Mouse (Mus musculus): ENCODE data around the gene Arfgef2. TPM values are rescaled to one million over a fixed set of nuclear protein-coding genes. Genes with fewer than 3 reads are reported as not detected.

The Arfgef2 gene
- polyA plus RNA-seq, 1 experiment from 2014 or later: 4.8 TPM

DNA sequence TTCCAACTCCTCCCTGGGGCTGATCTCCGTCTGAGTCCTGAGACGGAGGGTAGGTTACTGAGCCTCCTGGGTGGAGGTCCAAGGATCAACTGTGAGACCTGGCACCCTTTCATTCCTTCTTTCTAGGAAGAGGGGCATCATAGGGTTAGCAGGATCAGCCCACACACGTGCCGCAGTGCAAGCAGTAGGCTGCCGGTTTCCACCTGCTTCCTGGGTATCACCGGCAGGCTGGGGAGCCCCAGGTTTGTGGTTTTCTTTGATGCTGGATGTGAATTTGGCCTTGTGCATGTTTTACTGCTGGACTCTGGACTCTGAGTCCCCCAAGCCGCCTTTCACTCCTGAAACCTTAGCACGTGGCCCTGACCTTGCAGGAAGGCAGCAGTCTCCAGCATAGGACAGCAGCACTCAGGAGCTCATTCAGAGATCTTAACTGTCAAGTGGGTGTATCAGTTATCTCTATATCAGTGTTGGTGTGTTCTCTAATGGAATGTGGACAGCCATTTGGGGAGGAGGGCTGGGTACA lies 86.8 kb downstream of the Arfgef2 start:
- Histone ChIP-seq H3K9ac (ENCODE audit: low read length) (no peak overlapping the region), H3K36me3 (ENCODE audit: control insufficient read depth, insufficient read depth, low read length) (no peaks in the 10 kb centered on the region; the same call in 1 of the 2 replicates), H3K4me2 (ENCODE audit: low read depth, severe bottlenecking) (no peak overlapping the region), H3K4me1 (ENCODE audit: control insufficient read depth, insufficient read depth, low read length) (no peaks in the 10 kb centered on the region; the same call in 1 of the 2 replicates), H3K27me3 (ENCODE audit: control insufficient read depth, insufficient read depth, low read length) (no peaks in the 10 kb centered on the region), H3K9me3 (ENCODE audit: control insufficient read depth, low read length) (no peaks in the 10 kb centered on the region), H3K4me3 (ENCODE audit: low read depth, low read length) (no peak overlapping the region), H3K27ac (replicated peaks; ENCODE audit: low read depth, low read length) (no peak overlapping the region)
- 91% methylated on average over 8 of the region's 8 CpGs for WGBS
- DNase-seq (ENCODE audit: low spot score) (no peak), ATAC-seq (ENCODE audit: insufficient number of reproducible peaks, low FRiP score, low TSS enrichment, low read depth) (no peak)

- Histone ChIP-seq H3K27ac (replicated peaks; ENCODE audit: low read depth, low read length) (no peak overlapping the region), H3K4me2 (ENCODE audit: low read depth, severe bottlenecking) (no peak overlapping the region), H3K9me3 (ENCODE audit: control insufficient read depth, low read length) (no peaks in the 10 kb centered on the region), H3K9ac (ENCODE audit: low read length) (no peak overlapping the region), H3K4me3 (ENCODE audit: low read depth, low read length) (no peak overlapping the region), H3K4me1 (ENCODE audit: control insufficient read depth, insufficient read depth, low read length) (no peaks in the 10 kb centered on the region; the same call in 1 of the 2 replicates), H3K36me3 (ENCODE audit: control insufficient read depth, insufficient read depth, low read length) (no peaks in the 10 kb centered on the region; the same call in 1 of the 2 replicates), H3K27me3 (ENCODE audit: control insufficient read depth, insufficient read depth, low read length) (no peaks in the 10 kb centered on the region)
- 95% methylated on average over 5 of the region's 5 CpGs for WGBS
- DNase-seq (ENCODE audit: low spot score) (no peak), ATAC-seq (ENCODE audit: insufficient number of reproducible peaks, low FRiP score, low TSS enrichment, low read depth) (no peak)
Observed at GRCm38 (mm10) chr2:166893036-166893435, 87.6 kb downstream of the Arfgef2 start.

GRCm38 (mm10) chr2:166896368-166896767 lies 91.0 kb downstream of the Arfgef2 start:
- no peak overlapping the region for H3K27ac ChIP-seq (replicated peaks; ENCODE audit: low read depth, low read length)
- 90% methylated on average over 13 of the region's 13 CpGs for WGBS

DNA sequence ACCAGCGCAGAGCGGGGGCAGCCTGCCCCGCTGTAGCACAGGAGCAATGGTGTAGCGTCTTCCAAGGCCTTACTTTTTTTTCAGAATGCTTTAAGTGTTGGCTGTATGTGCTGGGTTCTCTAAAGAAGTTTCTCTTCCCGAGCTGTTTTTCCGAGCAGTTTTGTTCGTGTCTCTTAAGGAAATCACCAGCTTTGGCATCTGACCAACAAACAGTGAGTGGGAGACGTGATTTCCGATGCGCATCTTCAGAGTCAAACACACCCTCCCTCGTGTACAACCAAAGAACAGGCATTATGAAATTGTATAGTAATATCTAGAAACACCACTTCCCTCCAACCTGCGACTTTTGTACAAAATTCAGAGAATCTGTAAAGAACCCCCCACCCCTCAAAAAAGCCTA lies 91.6 kb downstream of the Arfgef2 start:
- no peaks in the 10 kb centered on the region; the same call in 1 of the 2 replicates for H3K36me3 ChIP-seq (ENCODE audit: control insufficient read depth, insufficient read depth, low read length)
- H3K4me2 ChIP-seq (ENCODE audit: low read depth, severe bottlenecking): no peak overlapping the region
- 94% methylated on average over 12 of the region's 12 CpGs for WGBS
- H3K4me1 ChIP-seq (ENCODE audit: control insufficient read depth, insufficient read depth, low read length): no peaks in the 10 kb centered on the region; the same call in 1 of the 2 replicates
- ATAC-seq (ENCODE audit: insufficient number of reproducible peaks, low FRiP score, low TSS enrichment, low read depth) (no peak), DNase-seq (ENCODE audit: low spot score) (no peak)
- no peaks in the 10 kb centered on the region for H3K9me3 ChIP-seq (ENCODE audit: control insufficient read depth, low read length)
- no peak overlapping the region for H3K9ac ChIP-seq (ENCODE audit: low read length)
- no peak overlapping the region for H3K4me3 ChIP-seq (ENCODE audit: low read depth, low read length)
- H3K27ac ChIP-seq (replicated peaks; ENCODE audit: low read depth, low read length): no peak overlapping the region
- H3K27me3 ChIP-seq (ENCODE audit: control insufficient read depth, insufficient read depth, low read length): no peaks in the 10 kb centered on the region

More at GRCm38 (mm10) chr2:166896368-166896767, 91.0 kb downstream of the Arfgef2 start:
- H3K36me3 ChIP-seq (ENCODE audit: control insufficient read depth, insufficient read depth, low read length): no peaks in the 10 kb centered on the region; the same call in 1 of the 2 replicates
- no peaks in the 10 kb centered on the region; the same call in 1 of the 2 replicates for H3K4me1 ChIP-seq (ENCODE audit: control insufficient read depth, insufficient read depth, low read length)
- no peaks in the 10 kb centered on the region for H3K27me3 ChIP-seq (ENCODE audit: control insufficient read depth, insufficient read depth, low read length)
- H3K9me3 ChIP-seq (ENCODE audit: control insufficient read depth, low read length): no peaks in the 10 kb centered on the region
- no peak overlapping the region for H3K4me2 ChIP-seq (ENCODE audit: low read depth, severe bottlenecking)
- DNase-seq (ENCODE audit: low spot score) (no peak), ATAC-seq (ENCODE audit: insufficient number of reproducible peaks, low FRiP score, low TSS enrichment, low read depth) (no peak)
- no peak overlapping the region for H3K9ac ChIP-seq (ENCODE audit: low read length)
- no peak overlapping the region for H3K4me3 ChIP-seq (ENCODE audit: low read depth, low read length)

GRCm38 (mm10) chr2:166899161-166899560 lies 93.8 kb downstream of the Arfgef2 start:
- Histone ChIP-seq H3K27me3 (ENCODE audit: control insufficient read depth, insufficient read depth, low read length) (no peaks in the 10 kb centered on the region), H3K27ac (replicated peaks; ENCODE audit: low read depth, low read length) (no peak overlapping the region), H3K4me3 (ENCODE audit: low read depth, low read length) (no peak overlapping the region), H3K4me2 (ENCODE audit: low read depth, severe bottlenecking) (no peak overlapping the region), H3K4me1 (ENCODE audit: control insufficient read depth, insufficient read depth, low read length) (no peaks in the 10 kb centered on the region; the same call in 1 of the 2 replicates), H3K9ac (ENCODE audit: low read length) (no peak overlapping the region), H3K36me3 (ENCODE audit: control insufficient read depth, insufficient read depth, low read length) (no peaks in the 10 kb centered on the region), H3K9me3 (ENCODE audit: control insufficient read depth, low read length) (no peaks in the 10 kb centered on the region)
- no peak for ATAC-seq (ENCODE audit: insufficient number of reproducible peaks, low FRiP score, low TSS enrichment, low read depth)
- no peak for DNase-seq (ENCODE audit: low spot score)
- WGBS: 88% methylated on average over 2 of the region's 2 CpGs

- no peaks in the 10 kb centered on the region for H3K9me3 ChIP-seq (ENCODE audit: control insufficient read depth, low read length)
- 76% methylated on average over 3 of the region's 3 CpGs for WGBS
- H3K9ac ChIP-seq (ENCODE audit: low read length): no peak overlapping the region
- no peak overlapping the region for H3K4me3 ChIP-seq (ENCODE audit: low read depth, low read length)
- ATAC-seq (ENCODE audit: insufficient number of reproducible peaks, low FRiP score, low TSS enrichment, low read depth) (no peak), DNase-seq (ENCODE audit: low spot score) (no peak)
- H3K27me3 ChIP-seq (ENCODE audit: control insufficient read depth, insufficient read depth, low read length): no peaks in the 10 kb centered on the region
- no peaks in the 10 kb centered on the region for H3K4me1 ChIP-seq (ENCODE audit: control insufficient read depth, insufficient read depth, low read length)
- no peak overlapping the region for H3K4me2 ChIP-seq (ENCODE audit: low read depth, severe bottlenecking)
- no peak overlapping the region for H3K27ac ChIP-seq (replicated peaks; ENCODE audit: low read depth, low read length)
- no peaks in the 10 kb centered on the region for H3K36me3 ChIP-seq (ENCODE audit: control insufficient read depth, insufficient read depth, low read length)
Observed at GRCm38 (mm10) chr2:166899746-166900145, 94.4 kb downstream of the Arfgef2 start.

- 89% methylated on average over 8 of the region's 8 CpGs for WGBS
- ATAC-seq (ENCODE audit: insufficient number of reproducible peaks, low FRiP score, low TSS enrichment, low read depth) (no peak), DNase-seq (ENCODE audit: low spot score) (no peak)
- no peak overlapping the region for H3K4me2 ChIP-seq (ENCODE audit: low read depth, severe bottlenecking)
- no peaks in the 10 kb centered on the region for H3K9me3 ChIP-seq (ENCODE audit: control insufficient read depth, low read length)
- no peak overlapping the region for H3K27ac ChIP-seq (replicated peaks; ENCODE audit: low read depth, low read length)
- no peaks in the 10 kb centered on the region for H3K36me3 ChIP-seq (ENCODE audit: control insufficient read depth, insufficient read depth, low read length)
- H3K4me3 ChIP-seq (ENCODE audit: low read depth, low read length): no peak overlapping the region
- H3K4me1 ChIP-seq (ENCODE audit: control insufficient read depth, insufficient read depth, low read length): no peaks in the 10 kb centered on the region
- H3K27me3 ChIP-seq (ENCODE audit: control insufficient read depth, insufficient read depth, low read length): no peaks in the 10 kb centered on the region
- H3K9ac ChIP-seq (ENCODE audit: low read length): no peak overlapping the region
Observed at GRCm38 (mm10) chr2:166900792-166901505, 95.6 kb downstream of the Arfgef2 start.

GRCm38 (mm10) chr2:166903719-166904282 lies 98.4 kb downstream of the Arfgef2 start:
- Histone ChIP-seq H3K4me1 (ENCODE audit: control insufficient read depth, insufficient read depth, low read length) (peaks cover 9% of the 10 kb centered on the region), H3K27me3 (ENCODE audit: control insufficient read depth, insufficient read depth, low read length) (no peaks in the 10 kb centered on the region), H3K9ac (ENCODE audit: low read length) (no peak overlapping the region), H3K4me2 (ENCODE audit: low read depth, severe bottlenecking) (no peak overlapping the region), H3K36me3 (ENCODE audit: control insufficient read depth, insufficient read depth, low read length) (no peaks in the 10 kb centered on the region), H3K27ac (replicated peaks; ENCODE audit: low read depth, low read length) (no peak overlapping the region), H3K4me3 (ENCODE audit: low read depth, low read length) (no peak overlapping the region), H3K9me3 (ENCODE audit: control insufficient read depth, low read length) (no peaks in the 10 kb centered on the region)
- ATAC-seq (ENCODE audit: insufficient number of reproducible peaks, low FRiP score, low TSS enrichment, low read depth): no peak
- DNase-seq (ENCODE audit: low spot score): no peak
- 94% methylated on average over 6 of the region's 6 CpGs for WGBS
